Mouse (Mus musculus): Measurements from ENCODE around the gene Ripor2.

GRCm38 (mm10) chr13:24680951-24681350, 99.0 kb downstream of the Ripor2 start:
- TF ChIP-seq CTCF (conservative IDR thresholded peaks at IDR 0.05; ENCODE audit: low read length) (no peak), POU5F1 (IDR thresholded peaks at IDR 0.05; ENCODE audit: borderline replicate concordance, low read length) (no peak)
